Mouse (Mus musculus) 3T3-L1 (cell line): ENCODE results near the gene Ms4a8a.

Experiments
- DNase-seq: peaks from one replicate; pipeline ENCODE4 v3.0.0-alpha.2; 2015; ENCODE audit warnings: low read depth, low spot score

The Ms4a8a gene

GRCm38 (mm10) chr19:11017891-11018290, 63.0 kb downstream of the Ms4a8a start, which contains the start of gene Ms4a18:
Gene Ms4a18, minus strand, starts transcription at chr19:11018031.
- no peak for DNase-seq
